24 mouse cellular contexts compared by ENCODE assay signal in the genomic region with DNA sequence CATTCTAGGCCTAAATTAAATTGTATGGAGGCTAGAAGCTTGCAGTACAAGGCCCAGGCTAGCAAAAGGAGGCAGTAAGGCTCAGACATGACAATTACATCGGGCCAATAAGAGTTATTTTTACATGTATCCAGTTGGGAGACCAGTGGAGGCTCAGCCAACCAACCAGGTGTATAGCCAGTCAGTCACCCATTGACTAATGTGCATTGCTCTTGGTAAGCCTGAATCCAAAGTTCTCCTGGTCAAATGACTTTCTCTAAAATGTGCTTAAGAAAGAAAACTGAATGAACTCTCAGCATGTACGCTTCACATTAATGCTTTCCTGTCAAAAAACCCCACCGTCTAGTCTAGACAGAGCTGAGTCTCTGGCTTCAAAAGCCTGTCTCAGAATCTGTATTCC.
"Had no signal": no experiment of that assay in that cellular context is flagged by ENCODE, and none has a peak within 500 bp of the region (broad histone marks: within the 10 kb centered on the region; RNA-seq: fewer than 3 reads in every experiment).

No protein-coding gene starts in this region.

- H3K4me3 ChIP-seq: gastrocnemius, adult 2 months; heart, embryonic 13.5 days; heart, embryonic 15.5 days; hindbrain, embryonic 13.5 days; hindbrain, embryonic 15.5 days; limb, embryonic 10.5 days; limb, embryonic 12.5 days; liver, embryonic 13.5 days; liver, embryonic 15.5 days had no signal

- H3K36me3 ChIP-seq: heart, embryonic 13.5 days; heart, embryonic 15.5 days; hindbrain, embryonic 13.5 days; hindbrain, embryonic 15.5 days; limb, embryonic 10.5 days; limb, embryonic 12.5 days; liver, embryonic 13.5 days; liver, embryonic 15.5 days had no signal

- DNase-seq: gastrocnemius, adult 2 months; gastrocnemius, postnatal 10 days; gastrocnemius, postnatal 25 days; heart, adult 18-20 months; heart, postnatal 14 days; heart, postnatal 36 days; layer of hippocampus, adult 9-11 months; layer of hippocampus, postnatal 36 days; liver; liver, embryonic 13.5 days; liver, postnatal 0 days; lung, adult 2 months had no signal

- H3K4me2 ChIP-seq: heart, embryonic 11.5 days; heart, embryonic 13.5 days; heart, embryonic 15.5 days; hindbrain, embryonic 13.5 days; hindbrain, embryonic 15.5 days; limb, embryonic 12.5 days; liver, embryonic 11.5 days; liver, embryonic 13.5 days; liver, embryonic 15.5 days had no signal

- H3K9me3 ChIP-seq: heart, embryonic 13.5 days; heart, embryonic 15.5 days; hindbrain, embryonic 13.5 days; hindbrain, embryonic 15.5 days; limb, embryonic 10.5 days; limb, embryonic 12.5 days; liver, embryonic 13.5 days; liver, embryonic 15.5 days had no signal

- H3K4me1 ChIP-seq: heart, embryonic 13.5 days; heart, embryonic 15.5 days; hindbrain, embryonic 13.5 days; hindbrain, embryonic 15.5 days; limb, embryonic 10.5 days; limb, embryonic 12.5 days; liver, embryonic 13.5 days; liver, embryonic 15.5 days had no signal

- ATAC-seq: forebrain, embryonic 16.5 days; hindbrain, postnatal 0 days; intestine, embryonic 16.5 days; liver, postnatal 0 days had no signal

- H3K27me3 ChIP-seq: heart, embryonic 13.5 days; heart, embryonic 15.5 days; hindbrain, embryonic 13.5 days; hindbrain, embryonic 15.5 days; limb, embryonic 12.5 days; liver, embryonic 13.5 days; liver, embryonic 15.5 days had no signal

- H3K27ac ChIP-seq: gastrocnemius, adult 2 months; heart, embryonic 13.5 days; heart, embryonic 15.5 days; hindbrain, embryonic 13.5 days; hindbrain, embryonic 15.5 days; hindbrain, postnatal 0 days; limb, embryonic 10.5 days; limb, embryonic 12.5 days; liver, embryonic 13.5 days; liver, embryonic 15.5 days had no signal

- H3K9ac ChIP-seq: heart, embryonic 13.5 days; heart, embryonic 15.5 days; hindbrain, embryonic 13.5 days; hindbrain, embryonic 15.5 days; limb, embryonic 12.5 days; liver, embryonic 13.5 days; liver, embryonic 15.5 days; liver, postnatal 0 days had no signal
